Mouse (Mus musculus) gonadal fat pad, adult 2 months (tissue): Measurements from ENCODE around the gene Pvr. TPM values are rescaled to one million over a fixed set of nuclear protein-coding genes. Genes with fewer than 3 reads are reported as not detected.
"Not testable (repeated sequence)": the region's sequence is repeated elsewhere in the genome, so short reads cannot be mapped to it uniquely, and the experiment has no call there.

Source experiments
- DNase-seq: peaks from one replicate; pipeline ENCODE4 v3.0.0-alpha.2; 2012; ENCODE audit warnings: low read depth
- polyA plus RNA-seq: library from polyadenylated mRNA; depleted of rRNA; stranded (reverse); fragments of >200 nt; gene quantifications from 2 replicates; pipeline ENCODE4 v1.2.3, GENCODE M21; 2012

Pvr gene
- polyA plus RNA-seq, 1 experiment, result 21.0 TPM

- DNase-seq, result no peak
Observed at GRCm38 (mm10) chr7:19935171-19935751, 14.3 kb upstream of the Pvr start.

- no peak for DNase-seq
Observed at GRCm38 (mm10) chr7:19932877-19933809, 12.2 kb upstream of the Pvr start.

GRCm38 (mm10) chr7:19932133-19932876 lies 11.3 kb upstream of the Pvr start:
- DNase-seq, result no peak

GRCm38 (mm10) chr7:19930481-19930880 lies 9.5 kb upstream of the Pvr start:
- DNase-seq, result not testable (repeated sequence)

GRCm38 (mm10) chr7:19928486-19928885 lies 7.5 kb upstream of the Pvr start:
- DNase-seq, result no peak

- DNase-seq, result no peak
Observed at GRCm38 (mm10) chr7:19926849-19927480, 6.0 kb upstream of the Pvr start.

GRCm38 (mm10) chr7:19925376-19925775 lies 4.4 kb upstream of the Pvr start:
- no peak for DNase-seq

GRCm38 (mm10) chr7:19923797-19924196 lies 2.8 kb upstream of the Pvr start:
- no peak for DNase-seq

GRCm38 (mm10) chr7:19923354-19923753 lies 2.4 kb upstream of the Pvr start:
- no peak for DNase-seq

GRCm38 (mm10) chr7:19920166-19920505 lies 824 bp downstream of the Pvr start:
- DNase-seq, result no peak

GRCm38 (mm10) chr7:19914558-19914957 lies 6.4 kb downstream of the Pvr start:
- DNase-seq, result no peak

- no peak for DNase-seq
Observed at GRCm38 (mm10) chr7:19911695-19912524, 9.1 kb downstream of the Pvr start.

- DNase-seq, result no peak
Observed at GRCm38 (mm10) chr7:19911292-19911658, 9.7 kb downstream of the Pvr start.

GRCm38 (mm10) chr7:19910421-19911291 lies 10.3 kb downstream of the Pvr start:
- no peak for DNase-seq

- DNase-seq, result no peak
Observed at GRCm38 (mm10) chr7:19889881-19890280, 31.1 kb downstream of the Pvr start.

- DNase-seq, result no peak
Observed at GRCm38 (mm10) chr7:19887849-19888248, 33.1 kb downstream of the Pvr start, which contains the start of gene Ceacam19. TSS of gene Ceacam19 (minus strand) at chr7:19887965.

- no peak for DNase-seq
Observed at GRCm38 (mm10) chr7:19880754-19881153, 40.2 kb downstream of the Pvr start.

- DNase-seq, result no peak
Observed at GRCm38 (mm10) chr7:19876781-19877425, 44.1 kb downstream of the Pvr start.

GRCm38 (mm10) chr7:19875948-19876682 lies 44.8 kb downstream of the Pvr start:
- DNase-seq, result no peak
